Mouse (Mus musculus) small intestine, adult 2 months (tissue): Measurements from ENCODE around the gene Nudcd2. TPM values are rescaled to one million over a fixed set of nuclear protein-coding genes. Genes with fewer than 3 reads are reported as not detected.

Source experiments
- H3K27ac ChIP-seq: fragments of 200-500 bp; 2 replicates; pipeline ENCODE4 v1.5.1; 2012; ENCODE audit warnings: low read depth, low read length, control low read depth, inconsistent platforms; ENCODE audit not compliant: insufficient read depth
- H3K27me3 ChIP-seq: fragments of 200-500 bp; 2 replicates; pipeline ENCODE4 v1.6.1; 2012; ENCODE audit warnings: mild to moderate bottlenecking, moderate library complexity, low read length, inconsistent platforms; ENCODE audit not compliant: control insufficient read depth, insufficient read depth
- H3K36me3 ChIP-seq: fragments of 200-500 bp; 2 replicates; pipeline ENCODE4 v1.6.1; 2012; ENCODE audit warnings: mild to moderate bottlenecking, low read length, control low read depth, inconsistent platforms; ENCODE audit not compliant: control insufficient read depth, insufficient read depth
- H3K4me1 ChIP-seq: fragments of 200-500 bp; 2 replicates; pipeline ENCODE4 v1.6.1; 2012; ENCODE audit warnings: low read length, inconsistent platforms, mixed read lengths; ENCODE audit not compliant: control insufficient read depth, insufficient read depth, insufficient read length
- H3K4me3 ChIP-seq: fragments of 200-500 bp; 2 replicates; pipeline ENCODE4 v1.5.1; 2012; ENCODE audit warnings: low read depth, mild to moderate bottlenecking, control low read depth, inconsistent platforms, low read length, moderate library complexity
- CTCF ChIP-seq: fragments of 200-500 bp; IDR thresholded peaks from 2 replicates; pipeline ENCODE4 v1.5.1; 2012; ENCODE audit warnings: low read depth, mild to moderate bottlenecking, control low read depth, inconsistent platforms, low read length, moderate library complexity, mixed read lengths; ENCODE audit not compliant: insufficient replicate concordance, insufficient read length; ENCODE audit errors: extremely low read depth
- POLR2A ChIP-seq: fragments of 200-500 bp; IDR thresholded peaks from 2 replicates; pipeline ENCODE4 v1.6.1; 2012; ENCODE audit warnings: low read depth, mild to moderate bottlenecking, control low read depth, inconsistent platforms, low read length, moderate library complexity
- WGBS: fragments of 180-500 bp; shearing (Covaris S2); methylation state at CpG from one replicate; pipeline ENCODE4 v1.1.7; 2018; 5-methylcytosine and 5-hydroxymethylcytosine counted together
- polyA plus RNA-seq: library from polyadenylated mRNA; depleted of rRNA; stranded (reverse); fragments of >200 nt; gene quantifications from 2 replicates; pipeline ENCODE4 v1.2.3, GENCODE M21; 2012

Gene Nudcd2
- polyA plus RNA-seq, 1 experiment = 6.7 TPM

DNA sequence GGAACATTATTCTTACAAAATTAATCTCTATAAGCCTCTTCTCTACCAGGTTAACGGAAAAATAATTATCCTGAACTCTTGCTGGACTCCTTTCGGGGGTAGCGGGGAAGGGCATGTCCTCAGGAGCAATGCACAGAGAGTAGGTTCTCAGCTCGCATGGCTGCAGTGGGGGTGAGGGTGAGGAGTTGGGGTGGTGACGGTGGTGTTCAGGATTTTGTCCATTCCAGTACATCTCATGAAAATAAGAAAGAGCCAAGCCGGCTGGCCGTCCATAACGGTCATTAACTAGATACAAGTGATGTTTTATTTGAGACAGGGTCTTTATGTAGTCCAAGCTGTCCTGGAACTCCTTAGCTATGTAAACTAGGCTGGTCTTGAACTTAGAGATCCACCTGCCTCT lies 22.5 kb downstream of the Nudcd2 start:
- WGBS = 94% methylated on average over 8 of the region's 8 CpGs
- H3K4me3 ChIP-seq = no peak overlapping the region
- H3K27ac ChIP-seq = no peak overlapping the region

DNA sequence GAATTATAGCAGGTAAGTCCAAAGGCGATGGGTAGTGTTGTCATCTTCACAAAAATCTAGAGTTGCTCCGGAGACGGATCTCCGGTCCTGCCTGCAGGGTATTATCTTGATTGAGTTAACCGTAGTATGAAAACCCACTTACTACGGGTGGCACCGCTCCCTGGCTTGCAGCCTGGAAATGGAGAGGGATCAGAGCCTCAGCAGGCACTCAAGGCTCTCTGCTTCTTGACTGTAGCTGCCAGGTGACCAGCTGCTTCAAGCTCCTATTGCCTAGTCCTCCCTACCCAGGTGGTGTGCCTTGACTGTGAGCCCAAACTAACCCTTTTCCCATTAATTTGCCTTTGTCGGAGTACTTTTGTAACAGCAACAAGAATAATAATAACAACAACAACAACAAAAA lies 26.4 kb downstream of the Nudcd2 start:
- 68% methylated on average over 8 of the region's 8 CpGs for WGBS
- H3K4me3 ChIP-seq = no peak overlapping the region
- no peak overlapping the region for H3K27ac ChIP-seq
- no peaks in the 10 kb centered on the region for H3K36me3 ChIP-seq
- no peaks in the 10 kb centered on the region for H3K27me3 ChIP-seq
- no peaks in the 10 kb centered on the region for H3K4me1 ChIP-seq
- TF ChIP-seq POLR2A (no peak), CTCF (no peak)

More for the DNA sequence above, 22.5 kb downstream of the Nudcd2 start:
- Histone ChIP-seq H3K4me1 (peaks cover 3% of the 10 kb centered on the region; the same call in 1 of the 2 replicates), H3K27me3 (no peaks in the 10 kb centered on the region), H3K36me3 (peaks cover 8% of the 10 kb centered on the region)
- TF ChIP-seq POLR2A (no peak), CTCF (no peak)

DNA sequence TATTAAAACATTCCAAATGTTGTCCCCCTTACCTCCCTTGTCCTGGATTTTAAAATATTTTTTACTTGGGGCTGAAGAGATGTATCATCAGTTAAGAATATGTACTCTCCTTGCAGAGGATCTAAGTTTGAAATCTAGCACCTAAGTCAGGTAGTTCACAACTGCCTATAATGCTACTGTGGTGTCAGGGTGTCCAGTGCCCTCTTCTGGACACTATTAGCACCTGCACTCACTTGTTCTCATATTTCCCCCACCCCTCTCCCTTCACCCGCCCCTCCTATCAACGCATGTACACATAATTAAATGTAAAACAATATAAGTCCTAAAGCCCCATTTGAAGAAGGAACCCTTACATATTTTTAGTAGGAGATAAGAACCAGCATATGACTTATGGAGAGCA lies 29.9 kb downstream of the Nudcd2 start:
- Histone ChIP-seq H3K27me3 (no peaks in the 10 kb centered on the region), H3K36me3 (no peaks in the 10 kb centered on the region), H3K27ac (no peak overlapping the region), H3K4me3 (no peak overlapping the region), H3K4me1 (no peaks in the 10 kb centered on the region)
- 16% methylated on average over 2 of the region's 2 CpGs for WGBS
- TF ChIP-seq CTCF = peak; percentile 30; the same call in 1 of the 2 replicates
- no peak for TF ChIP-seq POLR2A

DNA sequence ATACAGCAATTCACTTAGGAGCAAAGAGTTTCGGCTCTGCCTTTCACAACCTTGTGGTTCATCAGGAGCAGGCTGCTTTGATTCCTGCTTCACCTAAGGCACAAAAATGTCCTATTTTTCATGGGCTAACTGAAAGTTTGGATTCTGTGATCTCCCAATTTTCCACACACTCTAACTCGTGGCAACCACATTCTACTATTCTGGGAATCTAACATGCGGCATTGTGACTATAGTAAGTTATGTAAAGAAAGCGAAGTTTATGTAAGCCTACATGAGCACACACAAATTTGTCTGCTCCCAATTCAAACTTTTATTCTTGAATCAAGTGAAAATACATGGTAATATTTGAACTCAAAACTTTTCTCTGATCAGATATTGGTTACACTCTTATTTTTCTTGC lies 31.2 kb downstream of the Nudcd2 start:
- H3K4me3 ChIP-seq = no peak overlapping the region
- H3K27me3 ChIP-seq = no peaks in the 10 kb centered on the region
- TF ChIP-seq POLR2A = no peak
- TF ChIP-seq CTCF = no peak
- WGBS = 69% methylated on average over 4 of the region's 4 CpGs
- H3K4me1 ChIP-seq = no peaks in the 10 kb centered on the region
- H3K36me3 ChIP-seq = no peaks in the 10 kb centered on the region
- no peak overlapping the region for H3K27ac ChIP-seq

- WGBS = 47% methylated on average over 12 of the region's 12 CpGs
- Histone ChIP-seq H3K4me3 (no peak overlapping the region), H3K4me1 (no peaks in the 10 kb centered on the region)
Measured at GRCm38 (mm10) chr11:40775315-40776269, 42.1 kb downstream of the Nudcd2 start.

DNA sequence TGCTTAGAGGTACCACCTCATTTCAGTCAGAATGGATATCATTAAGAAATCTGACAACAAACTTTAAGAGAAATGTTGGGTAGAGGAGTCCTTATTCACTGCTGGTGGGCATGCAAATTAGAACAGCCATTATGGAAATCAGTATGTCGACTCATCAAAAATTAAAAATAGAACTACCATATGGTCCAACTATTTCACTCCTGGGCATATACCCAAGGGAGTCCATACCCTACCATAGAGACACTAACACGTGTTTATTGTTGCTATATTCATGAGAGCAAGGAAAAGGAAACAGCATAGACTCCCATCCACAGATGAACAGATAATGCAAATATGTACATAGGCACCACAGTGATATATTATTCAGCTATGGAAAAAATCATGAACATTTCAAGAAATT lies 48.4 kb downstream of the Nudcd2 start:
- TF ChIP-seq CTCF (no peak), POLR2A (no peak)
- H3K27ac ChIP-seq = no peak overlapping the region
- H3K4me3 ChIP-seq = no peak overlapping the region
- no peaks in the 10 kb centered on the region for H3K36me3 ChIP-seq
- H3K27me3 ChIP-seq = no peaks in the 10 kb centered on the region
- WGBS = 65% methylated on average over 2 of the region's 2 CpGs
- no peaks in the 10 kb centered on the region for H3K4me1 ChIP-seq

More at GRCm38 (mm10) chr11:40775315-40776269, 42.1 kb downstream of the Nudcd2 start:
- Histone ChIP-seq H3K27ac (no peak overlapping the region), H3K27me3 (no peaks in the 10 kb centered on the region; the same call in 1 of the 2 replicates), H3K36me3 (no peaks in the 10 kb centered on the region)
- no peak for TF ChIP-seq CTCF

GRCm38 (mm10) chr11:40783346-40783745 lies 49.9 kb downstream of the Nudcd2 start:
- 85% methylated on average over 1 of the region's 1 CpGs for WGBS
- Histone ChIP-seq H3K36me3 (no peaks in the 10 kb centered on the region), H3K27me3 (no peaks in the 10 kb centered on the region), H3K4me1 (no peaks in the 10 kb centered on the region), H3K4me3 (no peak overlapping the region), H3K27ac (no peak overlapping the region)
- TF ChIP-seq CTCF (no peak), POLR2A (no peak)
